Mouse (Mus musculus): ENCODE results near the gene Ndufv2.

The Ndufv2 gene

DNA sequence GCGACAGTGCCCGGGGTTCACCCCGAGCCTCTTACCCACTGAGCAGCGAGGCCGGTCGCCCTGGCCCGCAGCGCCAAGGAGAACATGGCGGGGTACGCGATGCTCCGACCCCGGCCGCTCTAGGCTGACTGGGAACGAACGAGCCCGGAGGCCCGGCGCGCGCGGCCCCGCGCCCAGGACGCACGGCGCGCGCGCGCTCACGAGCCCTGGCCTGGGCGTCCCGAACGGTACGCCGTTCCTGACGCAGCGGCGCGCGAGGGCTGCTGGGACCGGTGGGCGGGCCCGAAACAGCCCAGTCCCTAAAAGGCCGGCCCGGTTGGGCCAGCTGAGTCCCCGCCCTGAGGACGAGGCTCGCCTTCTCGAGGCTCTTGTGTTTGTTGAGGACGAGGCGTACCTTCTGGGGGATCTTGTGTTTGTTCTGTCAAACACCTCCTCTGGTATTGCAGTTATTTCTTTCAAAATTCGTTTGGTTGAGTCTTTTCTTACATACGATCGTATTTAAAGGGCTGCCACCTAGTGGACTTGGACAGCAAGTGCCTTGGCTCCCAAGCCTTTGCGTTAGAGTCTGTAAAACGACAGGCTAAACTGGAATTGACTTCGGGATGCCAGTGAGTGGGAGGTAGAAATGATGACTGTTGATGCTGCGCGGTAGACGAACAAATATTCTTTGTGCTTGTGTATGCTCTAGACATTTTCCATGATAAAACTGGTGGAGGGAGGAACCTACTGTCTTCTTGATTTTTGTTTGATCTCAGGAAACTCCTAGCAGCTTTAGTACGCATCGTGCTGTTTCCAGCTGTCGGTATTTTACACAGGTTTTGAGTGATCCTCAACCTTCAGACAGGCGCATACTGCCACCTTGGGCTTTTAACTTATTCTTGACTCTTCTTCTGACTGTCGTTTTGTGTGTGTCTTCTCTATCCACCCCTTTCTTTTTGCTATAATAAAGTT lies at the start of gene Ndufv2:
Gene Ndufv2, minus strand, starts transcription at position 180 of the 951 bp plus-strand sequence.
- peak; percentile 66 to 81 for DNase-seq (ENCODE audit: low read depth in 1 of 2, low spot score in 2 of 2)

DNA sequence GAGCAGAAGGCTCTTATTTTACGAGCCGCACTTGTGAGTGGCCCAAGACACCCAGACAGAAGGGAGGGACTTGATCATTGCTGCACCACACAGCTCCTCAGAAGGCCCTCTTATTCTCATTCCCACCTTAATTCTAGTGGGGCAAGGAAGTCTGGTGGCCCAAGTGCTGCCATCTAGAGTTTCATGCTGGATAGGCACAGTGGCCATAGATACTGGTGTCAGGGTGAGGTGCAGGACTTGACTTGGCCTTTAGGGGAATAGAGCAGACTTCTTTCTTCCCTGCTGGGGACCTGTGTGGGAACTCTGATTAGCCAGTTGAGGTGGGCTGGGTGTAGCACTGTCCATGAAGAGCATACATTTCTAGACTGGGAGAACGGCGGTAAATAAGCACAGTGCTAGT lies 29.9 kb upstream of the Ndufv2 start:
- no peak for DNase-seq (ENCODE audit: low read depth in 1 of 2, low spot score in 2 of 2)

GRCm38 (mm10) chr17:66130371-66130770 lies 29.0 kb upstream of the Ndufv2 start:
- no peak for DNase-seq (ENCODE audit: low read depth in 1 of 2, low spot score in 2 of 2)

DNA sequence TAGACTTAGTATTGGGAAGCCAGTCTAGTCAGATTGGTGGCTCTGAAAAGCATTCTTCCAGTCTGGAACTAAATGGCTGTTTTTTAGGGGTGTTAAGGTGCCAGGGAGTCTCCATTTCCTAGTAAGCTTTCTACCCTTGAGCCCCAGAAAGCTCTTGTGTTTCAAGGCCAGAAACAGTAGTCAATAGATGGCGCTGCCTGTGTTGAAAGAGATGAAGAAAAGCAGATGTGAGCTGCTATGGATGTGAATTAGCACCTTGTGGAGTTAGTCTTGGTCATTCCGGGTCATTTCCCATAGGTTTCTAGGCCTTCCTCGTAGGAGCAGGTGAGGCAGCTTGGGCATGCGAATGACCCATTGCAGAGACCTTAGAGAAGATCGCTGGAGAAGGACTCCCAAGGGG lies 23.9 kb upstream of the Ndufv2 start:
- no peak for DNase-seq (ENCODE audit: low read depth in 1 of 2, low spot score in 2 of 2)

GRCm38 (mm10) chr17:66123816-66124610 lies 22.7 kb upstream of the Ndufv2 start:
- DNase-seq (ENCODE audit: low read depth in 1 of 2, low spot score in 2 of 2): no peak

DNA sequence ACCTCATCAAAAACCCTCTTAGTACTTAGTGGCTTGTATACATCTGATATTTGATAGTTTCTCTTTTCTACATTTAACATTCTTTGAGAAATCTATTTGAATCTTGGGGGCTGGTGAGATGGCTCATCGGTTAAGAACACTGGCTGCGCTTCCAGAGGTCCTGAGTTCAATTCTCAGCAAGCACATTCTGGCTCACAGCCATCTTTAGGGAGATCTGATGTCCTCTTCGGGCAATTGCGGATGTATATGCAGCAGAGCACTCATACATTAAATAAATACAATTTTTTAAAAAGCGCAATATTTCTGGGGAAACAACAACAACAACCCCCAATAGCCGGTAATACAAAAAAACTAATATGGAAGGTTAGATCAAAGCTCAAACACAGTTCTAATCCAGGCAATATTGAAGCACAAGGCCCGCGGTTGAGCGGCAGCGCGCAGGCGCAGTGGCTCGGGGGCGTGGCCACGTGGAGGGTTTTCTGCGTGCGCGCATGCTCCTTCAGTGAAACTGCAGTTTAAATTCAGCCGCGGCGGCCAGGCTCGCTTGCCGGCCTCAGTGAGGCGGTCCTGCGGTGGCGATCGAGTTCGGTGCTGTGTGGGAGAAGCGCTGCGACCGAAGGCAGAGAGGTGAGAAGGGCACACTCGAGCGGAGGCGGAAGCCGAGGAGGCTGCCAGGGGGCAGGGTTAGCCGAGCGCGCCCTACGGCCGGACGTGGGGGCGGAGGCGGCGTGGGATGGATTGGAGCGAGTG lies 21.9 kb upstream of the Ndufv2 start, which contains the start of gene Ddx11:
Gene Ddx11, plus strand, starts transcription at position 455 of the 750 bp plus-strand sequence.
- DNase-seq (ENCODE audit: low read depth in 1 of 2, low spot score in 2 of 2): peak; percentile 56 to 87

- no peak for DNase-seq (ENCODE audit: low read depth in 1 of 2, low spot score in 2 of 2)
Observed at GRCm38 (mm10) chr17:66120701-66121100, 19.3 kb upstream of the Ndufv2 start.

GRCm38 (mm10) chr17:66118991-66119390 lies 17.6 kb upstream of the Ndufv2 start:
- DNase-seq (ENCODE audit: low read depth in 1 of 2, low spot score in 2 of 2): no peak

- DNase-seq (ENCODE audit: low read depth in 1 of 2, low spot score in 2 of 2): no peak
Observed at GRCm38 (mm10) chr17:66112166-66112565, 10.8 kb upstream of the Ndufv2 start.

GRCm38 (mm10) chr17:66111402-66111959 lies 10.1 kb upstream of the Ndufv2 start, which contains the start of gene Washc1:
Gene Washc1, plus strand, starts transcription at chr17:66111545.
- peak; percentile 68 to 72 for DNase-seq (ENCODE audit: low read depth in 1 of 2, low spot score in 2 of 2)

GRCm38 (mm10) chr17:66110746-66111145 lies 9.4 kb upstream of the Ndufv2 start:
- DNase-seq (ENCODE audit: low read depth in 1 of 2, low spot score in 2 of 2): no peak

GRCm38 (mm10) chr17:66108198-66108597 lies 6.8 kb upstream of the Ndufv2 start:
- DNase-seq (ENCODE audit: low read depth in 1 of 2, low spot score in 2 of 2): no peak

DNA sequence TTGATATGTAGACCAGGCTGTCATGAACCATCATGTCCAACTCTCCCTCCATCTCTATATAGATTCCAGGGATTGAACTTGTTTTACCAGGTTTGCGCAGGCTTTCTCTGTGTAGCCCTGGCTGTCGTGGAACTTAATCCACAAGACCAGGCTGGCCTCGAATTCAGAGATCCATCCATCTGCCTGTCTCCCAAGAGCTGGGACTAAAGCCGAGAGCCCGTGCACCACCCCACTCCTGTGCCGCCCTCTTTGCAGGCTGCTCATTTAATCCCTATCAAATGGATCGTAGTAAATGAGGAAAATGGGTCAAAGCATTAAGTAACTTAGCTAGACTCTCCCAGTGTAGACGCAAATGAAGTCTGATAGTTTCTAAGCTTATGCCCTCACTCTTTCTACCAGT lies 6.1 kb upstream of the Ndufv2 start:
- no peak for DNase-seq (ENCODE audit: low read depth in 1 of 2, low spot score in 2 of 2)

GRCm38 (mm10) chr17:66106601-66107267 lies 5.4 kb upstream of the Ndufv2 start:
- DNase-seq (ENCODE audit: low read depth in 1 of 2, low spot score in 2 of 2): peak in 1 of 2 experiments; percentile 16

GRCm38 (mm10) chr17:66104076-66104475 lies 2.7 kb upstream of the Ndufv2 start:
- no peak for DNase-seq (ENCODE audit: low read depth in 1 of 2, low spot score in 2 of 2)

- DNase-seq (ENCODE audit: low read depth in 1 of 2, low spot score in 2 of 2): no peak
Observed at GRCm38 (mm10) chr17:66100566-66101379, 586 bp downstream of the Ndufv2 start.

DNA sequence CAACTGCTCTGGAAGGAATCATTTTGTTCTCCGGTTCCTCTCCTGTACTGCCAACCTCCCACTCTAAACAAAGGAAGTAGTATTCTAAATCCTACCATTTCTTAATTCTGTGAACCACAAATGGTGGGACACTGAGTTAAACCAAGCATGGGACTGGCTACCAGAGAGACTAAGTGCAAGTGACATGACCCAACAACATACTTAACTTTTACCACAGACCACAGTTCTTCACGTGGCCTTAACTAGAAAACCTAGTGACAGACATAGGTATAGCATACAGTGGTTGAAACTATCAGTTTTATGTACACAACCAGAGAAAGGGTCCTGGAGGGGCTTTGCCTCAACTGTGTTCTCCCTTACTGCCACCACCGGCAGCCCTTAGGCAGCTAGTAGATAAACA lies 8.7 kb downstream of the Ndufv2 start:
- no peak for DNase-seq (ENCODE audit: low read depth in 1 of 2, low spot score in 2 of 2)

DNA sequence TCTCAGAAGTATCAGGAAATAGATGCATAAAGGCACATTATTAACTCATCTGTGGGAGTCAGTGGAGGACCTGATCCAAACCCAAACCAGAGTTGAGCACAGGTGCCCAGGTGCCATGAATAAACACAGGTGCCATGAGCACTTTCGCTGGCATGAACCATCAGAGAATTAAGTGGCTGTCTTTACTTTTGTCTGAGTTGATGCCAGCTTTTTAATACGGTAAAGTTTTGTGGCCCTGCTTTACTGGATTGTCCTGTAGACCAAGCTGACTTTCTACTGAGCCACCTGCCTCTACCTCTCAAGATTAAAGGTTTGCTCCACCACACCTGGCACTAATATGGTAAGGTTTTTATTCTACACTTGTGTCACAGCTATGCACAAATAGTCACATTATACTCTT lies 9.3 kb downstream of the Ndufv2 start:
- DNase-seq (ENCODE audit: low read depth in 1 of 2, low spot score in 2 of 2): no peak

DNA sequence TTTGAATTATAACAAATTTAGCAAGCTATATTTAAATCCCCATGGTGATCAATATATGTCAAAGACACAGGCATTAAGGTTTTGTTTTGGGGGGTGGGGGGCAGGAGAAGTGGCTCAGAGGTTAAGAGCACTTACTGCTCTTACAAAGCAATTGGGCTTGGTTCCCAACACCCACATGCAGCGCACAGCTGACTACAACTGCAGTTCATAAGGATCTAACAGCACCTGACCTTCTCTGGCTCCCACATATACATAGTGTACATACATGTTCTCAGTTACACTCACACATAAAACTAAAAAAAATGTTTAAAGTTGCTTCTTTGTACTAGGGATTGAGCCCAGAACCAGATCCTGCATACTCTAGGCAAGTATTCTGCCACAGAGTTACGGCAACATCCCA lies 10.0 kb downstream of the Ndufv2 start:
- no peak for DNase-seq (ENCODE audit: low read depth in 1 of 2, low spot score in 2 of 2)
